Mouse (Mus musculus): ENCODE data around the gene Oas3. TPM values are rescaled to one million over a fixed set of nuclear protein-coding genes. Genes with fewer than 3 reads are reported as not detected.

Gene Oas3
- total and polyA plus RNA-seq, 3 experiments, result 0.05 to 0.94 (median 0.07) TPM

GRCm38 (mm10) chr5:120712721-120713120 lies 64.7 kb downstream of the Oas3 start:
- H3K27ac ChIP-seq, result no peak overlapping the region
- intact Hi-C loops (cut with DNase I), result no loop called here
- peaks cover 20% of the 10 kb centered on the region for H3K27me3 ChIP-seq (ENCODE audit: control insufficient read depth, insufficient read depth, low read length)
- no peak overlapping the region for H3K9ac ChIP-seq (ENCODE audit: low read depth, low read length)
- H3K4me1 ChIP-seq (ENCODE audit: control insufficient read depth, insufficient read depth, low read length), result no peaks in the 10 kb centered on the region
- DNase-seq, result no peak
- 72% methylated on average over 8 of the region's 8 CpGs for WGBS
- no peaks in the 10 kb centered on the region for H3K36me3 ChIP-seq (ENCODE audit: control insufficient read depth, insufficient read depth, low read length)
- H3K4me3 ChIP-seq, result no peak overlapping the region
- TF ChIP-seq CTCF (IDR thresholded peaks at IDR 0.05), result no peak
- no peak for TF ChIP-seq EP300 (IDR thresholded peaks at IDR 0.05; ENCODE audit: insufficient read depth, low read depth, low read length)
- no peak for TF ChIP-seq POLR2A (IDR thresholded peaks at IDR 0.05; ENCODE audit: insufficient read depth, low read depth, low read length)
- no peaks in the 10 kb centered on the region for H3K79me2 ChIP-seq (replicated peaks; ENCODE audit: control insufficient read depth, insufficient read depth, low read length)

GRCm38 (mm10) chr5:120711827-120712226 lies 65.6 kb downstream of the Oas3 start, which contains the start of gene Dtx1:
Dtx1 (minus strand) TSS chr5:120711927.
- no peak for TF ChIP-seq CTCF (IDR thresholded peaks at IDR 0.05)
- no peak for TF ChIP-seq EP300 (IDR thresholded peaks at IDR 0.05; ENCODE audit: insufficient read depth, low read depth, low read length)
- no peaks in the 10 kb centered on the region for H3K79me2 ChIP-seq (replicated peaks; ENCODE audit: control insufficient read depth, insufficient read depth, low read length)
- no peak within 1 kb of the TSS for H3K27ac ChIP-seq
- no peaks in the 10 kb centered on the region for H3K4me1 ChIP-seq (ENCODE audit: control insufficient read depth, insufficient read depth, low read length)
- peak within 1 kb of the TSS; percentile 34; the same call in 1 of the 2 replicates for H3K4me3 ChIP-seq
- H3K27me3 ChIP-seq (ENCODE audit: control insufficient read depth, insufficient read depth, low read length), result peaks cover 20% of the 10 kb centered on the region
- intact Hi-C loops (cut with DNase I), result no loop called here
- H3K36me3 ChIP-seq (ENCODE audit: control insufficient read depth, insufficient read depth, low read length), result no peaks in the 10 kb centered on the region
- DNase-seq, result no peak
- 37% methylated on average over 3 of the region's 3 CpGs for WGBS
- H3K9ac ChIP-seq (ENCODE audit: low read depth, low read length), result peak within 1 kb of the TSS; percentile 57

- H3K4me3 ChIP-seq, result peak overlapping the region; percentile 34; the same call in 1 of the 2 replicates
- H3K4me1 ChIP-seq (ENCODE audit: control insufficient read depth, insufficient read depth, low read length), result no peaks in the 10 kb centered on the region
- H3K9ac ChIP-seq (ENCODE audit: low read depth, low read length), result peak overlapping the region; percentile 57
- DNase-seq, result peak; percentile 58 to 61
- TF ChIP-seq CTCF (IDR thresholded peaks at IDR 0.05) (no peak), EP300 (IDR thresholded peaks at IDR 0.05; ENCODE audit: insufficient read depth, low read depth, low read length) (no peak), POLR2A (IDR thresholded peaks at IDR 0.05; ENCODE audit: insufficient read depth, low read depth, low read length) (no peak)
- WGBS, result 3% methylated on average over 43 of the region's 43 CpGs
- H3K27me3 ChIP-seq (ENCODE audit: control insufficient read depth, insufficient read depth, low read length), result peaks cover 20% of the 10 kb centered on the region
- intact Hi-C loops (cut with DNase I), result no loop called here
- H3K36me3 ChIP-seq (ENCODE audit: control insufficient read depth, insufficient read depth, low read length), result no peaks in the 10 kb centered on the region
- H3K79me2 ChIP-seq (replicated peaks; ENCODE audit: control insufficient read depth, insufficient read depth, low read length), result no peaks in the 10 kb centered on the region
- no peak overlapping the region for H3K27ac ChIP-seq
Observed at GRCm38 (mm10) chr5:120711416-120711815, 66.0 kb downstream of the Oas3 start.

GRCm38 (mm10) chr5:120710826-120711248 lies 66.6 kb downstream of the Oas3 start:
- no peaks in the 10 kb centered on the region for H3K79me2 ChIP-seq (replicated peaks; ENCODE audit: control insufficient read depth, insufficient read depth, low read length)
- no peaks in the 10 kb centered on the region for H3K4me1 ChIP-seq (ENCODE audit: control insufficient read depth, insufficient read depth, low read length)
- intact Hi-C loops (cut with DNase I), result no loop called here
- WGBS, result 3% methylated on average over 29 of the region's 34 CpGs
- no peak for TF ChIP-seq CTCF (IDR thresholded peaks at IDR 0.05)
- TF ChIP-seq EP300 (IDR thresholded peaks at IDR 0.05; ENCODE audit: insufficient read depth, low read depth, low read length), result no peak
- H3K4me3 ChIP-seq, result peak overlapping the region; percentile 34; the same call in 1 of the 2 replicates
- H3K36me3 ChIP-seq (ENCODE audit: control insufficient read depth, insufficient read depth, low read length), result no peaks in the 10 kb centered on the region
- no peak overlapping the region for H3K27ac ChIP-seq
- no peak for DNase-seq
- peaks cover 20% of the 10 kb centered on the region for H3K27me3 ChIP-seq (ENCODE audit: control insufficient read depth, insufficient read depth, low read length)
- H3K9ac ChIP-seq (ENCODE audit: low read depth, low read length), result no peak overlapping the region

- Histone ChIP-seq H3K79me2 (replicated peaks; ENCODE audit: control insufficient read depth, insufficient read depth, low read length) (no peaks in the 10 kb centered on the region), H3K4me3 (no peak overlapping the region), H3K4me1 (ENCODE audit: control insufficient read depth, insufficient read depth, low read length) (no peaks in the 10 kb centered on the region), H3K9ac (ENCODE audit: low read depth, low read length) (no peak overlapping the region), H3K27me3 (ENCODE audit: control insufficient read depth, insufficient read depth, low read length) (peaks cover 20% of the 10 kb centered on the region), H3K27ac (no peak overlapping the region), H3K36me3 (ENCODE audit: control insufficient read depth, insufficient read depth, low read length) (no peaks in the 10 kb centered on the region)
- DNase-seq, result no peak
- intact Hi-C loops (cut with DNase I), result no loop called here
- WGBS, result 3% methylated on average over 40 of the region's 40 CpGs
- TF ChIP-seq EP300 (IDR thresholded peaks at IDR 0.05; ENCODE audit: insufficient read depth, low read depth, low read length) (no peak), CTCF (IDR thresholded peaks at IDR 0.05) (no peak), POLR2A (IDR thresholded peaks at IDR 0.05; ENCODE audit: insufficient read depth, low read depth, low read length) (no peak)
Observed at GRCm38 (mm10) chr5:120710161-120710825, 67.2 kb downstream of the Oas3 start.

- H3K4me3 ChIP-seq, result no peak overlapping the region
Observed at GRCm38 (mm10) chr5:120706976-120707375, 70.5 kb downstream of the Oas3 start.

More at GRCm38 (mm10) chr5:120706976-120707375, 70.5 kb downstream of the Oas3 start:
- Histone ChIP-seq H3K27ac (no peak overlapping the region), H3K4me1 (ENCODE audit: control insufficient read depth, insufficient read depth, low read length) (no peaks in the 10 kb centered on the region), H3K27me3 (ENCODE audit: control insufficient read depth, insufficient read depth, low read length) (peaks cover 17% of the 10 kb centered on the region), H3K9ac (ENCODE audit: low read depth, low read length) (no peak overlapping the region), H3K79me2 (replicated peaks; ENCODE audit: control insufficient read depth, insufficient read depth, low read length) (no peaks in the 10 kb centered on the region), H3K36me3 (ENCODE audit: control insufficient read depth, insufficient read depth, low read length) (no peaks in the 10 kb centered on the region)
- intact Hi-C loops (cut with DNase I), result no loop called here
- TF ChIP-seq CTCF (IDR thresholded peaks at IDR 0.05) (no peak), POLR2A (IDR thresholded peaks at IDR 0.05; ENCODE audit: insufficient read depth, low read depth, low read length) (no peak), EP300 (IDR thresholded peaks at IDR 0.05; ENCODE audit: insufficient read depth, low read depth, low read length) (no peak)
- WGBS, result 48% methylated on average over 13 of the region's 13 CpGs
- no peak for DNase-seq

Measured in heart, adult 2 months (tissue).